ENCODE assay signal across 8 mouse cellular contexts in genomic region chr6:142757976-142758375, GRCm38 (mm10). TPM values are rescaled to one million over a fixed set of nuclear protein-coding genes. Genes with fewer than 3 reads are reported as not detected.
DNase-seq lines count a peak whose midpoint lies in the region; ATAC-seq and TF ChIP-seq lines count a peak whose summit lies in the region.

No protein-coding gene starts in this region.

- no peak for ATAC-seq in heart, embryonic 16.5 days (replicated peaks; ENCODE audit: extremely low read depth, insufficient read depth, low FRiP score)
- ATAC-seq in hindbrain, embryonic 12.5 days (ENCODE audit: low FRiP score), result no peak
- ATAC-seq in midbrain, embryonic 11.5 days (ENCODE audit: low FRiP score), result no peak
- ATAC-seq in CD4-positive, CD25-positive, alpha-beta regulatory T cell, adult 4 months, result no peak

- H3K4me3 ChIP-seq in heart, embryonic 16.5 days (ENCODE audit: low read length), result peak overlapping the region; percentile 96
- H3K4me3 ChIP-seq in bone marrow macrophage, adult 2 months (ENCODE audit: insufficient read depth, low read length), result peak overlapping the region; percentile 60
- peak overlapping the region; percentile 80 for H3K4me3 ChIP-seq in hindbrain, embryonic 12.5 days
- peak overlapping the region; percentile 79 for H3K4me3 ChIP-seq in midbrain, embryonic 11.5 days (ENCODE audit: low read depth, low read length)
- H3K4me3 ChIP-seq in cerebellum, adult 2 months (replicated peaks; ENCODE audit: insufficient read depth, low read depth, low read length), result no peak overlapping the region

- no peaks in the 10 kb centered on the region for H3K27me3 ChIP-seq in heart, embryonic 16.5 days (ENCODE audit: control insufficient read depth, insufficient read depth, low read length)
- H3K27me3 ChIP-seq in hindbrain, embryonic 12.5 days, result peaks cover 20% of the 10 kb centered on the region
- H3K27me3 ChIP-seq in midbrain, embryonic 11.5 days (ENCODE audit: control insufficient read depth, insufficient read depth, low read length), result no peaks in the 10 kb centered on the region; the same call in 1 of the 2 replicates
- H3K27me3 ChIP-seq in cerebellum, adult 2 months (ENCODE audit: control insufficient read depth, insufficient read depth, low read length), result no peaks in the 10 kb centered on the region

- no peak for TF ChIP-seq CTCF in bone marrow macrophage, adult 2 months (IDR thresholded peaks at IDR 0.05; ENCODE audit: low read depth, low read length)
- no peak for TF ChIP-seq CTCF in cerebellum, adult 2 months (IDR thresholded peaks at IDR 0.05; ENCODE audit: borderline replicate concordance, insufficient read depth, low read depth, low read length)

- peak overlapping the region; percentile 91 for H3K4me2 ChIP-seq in heart, embryonic 16.5 days (ENCODE audit: low read depth, low read length)
- H3K4me2 ChIP-seq in hindbrain, embryonic 12.5 days (replicated peaks), result peak overlapping the region; percentile 62
- peak overlapping the region; percentile 67 for H3K4me2 ChIP-seq in midbrain, embryonic 11.5 days

- 77% methylated on average over 6 of the region's 6 CpGs for WGBS in heart, embryonic 16.5 days
- 95% methylated on average over 6 of the region's 6 CpGs for WGBS in hindbrain, embryonic 12.5 days
- 92% methylated on average over 6 of the region's 6 CpGs for WGBS in midbrain, embryonic 11.5 days
- 93% methylated on average over 6 of the region's 6 CpGs for WGBS in cerebellum, adult 2 months

- H3K9me3 ChIP-seq in heart, embryonic 16.5 days (replicated peaks; ENCODE audit: control insufficient read depth, low read length), result no peaks in the 10 kb centered on the region
- H3K9me3 ChIP-seq in hindbrain, embryonic 12.5 days (replicated peaks), result no peaks in the 10 kb centered on the region
- H3K9me3 ChIP-seq in midbrain, embryonic 11.5 days (ENCODE audit: control insufficient read depth, low read length), result no peaks in the 10 kb centered on the region

- H3K4me1 ChIP-seq in heart, embryonic 16.5 days (ENCODE audit: control insufficient read depth, insufficient read depth, low read length), result peaks cover 20% of the 10 kb centered on the region
- H3K4me1 ChIP-seq in bone marrow macrophage, adult 2 months (ENCODE audit: control insufficient read depth, insufficient read depth, low read length), result peaks cover 18% of the 10 kb centered on the region
- peaks cover 16% of the 10 kb centered on the region for H3K4me1 ChIP-seq in hindbrain, embryonic 12.5 days
- peaks cover 9% of the 10 kb centered on the region for H3K4me1 ChIP-seq in midbrain, embryonic 11.5 days (ENCODE audit: control insufficient read depth, insufficient read depth, low read length)
- H3K4me1 ChIP-seq in cerebellum, adult 2 months (ENCODE audit: control insufficient read depth, insufficient read depth, low read length), result no peaks in the 10 kb centered on the region

- peaks cover 4% of the 10 kb centered on the region; the same call in 1 of the 2 replicates for H3K36me3 ChIP-seq in heart, embryonic 16.5 days (ENCODE audit: control insufficient read depth, insufficient read depth)
- H3K36me3 ChIP-seq in hindbrain, embryonic 12.5 days, result peaks cover 4% of the 10 kb centered on the region; the same call in 1 of the 2 replicates
- no peaks in the 10 kb centered on the region; the same call in 1 of the 2 replicates for H3K36me3 ChIP-seq in midbrain, embryonic 11.5 days (ENCODE audit: control insufficient read depth, insufficient read depth, low read length)

- TF ChIP-seq POLR2A in bone marrow macrophage, adult 2 months (IDR thresholded peaks at IDR 0.05; ENCODE audit: borderline replicate concordance, low read depth, low read length), result no peak
- no peak for TF ChIP-seq POLR2A in cerebellum, adult 2 months (IDR thresholded peaks at IDR 0.05; ENCODE audit: borderline replicate concordance, insufficient read depth, low read length)

- peak overlapping the region; percentile 61 for H3K27ac ChIP-seq in heart, embryonic 16.5 days (ENCODE audit: low read length)
- peak overlapping the region; percentile 31; the same call in 1 of the 2 replicates for H3K27ac ChIP-seq in bone marrow macrophage, adult 2 months (ENCODE audit: insufficient read depth, low read depth, low read length)
- H3K27ac ChIP-seq in hindbrain, embryonic 12.5 days, result no peak overlapping the region
- no peak overlapping the region for H3K27ac ChIP-seq in midbrain, embryonic 11.5 days (ENCODE audit: low read depth, low read length)
- no peak overlapping the region for H3K27ac ChIP-seq in cerebellum, adult 2 months (ENCODE audit: insufficient read depth, low read length)

- H3K9ac ChIP-seq in heart, embryonic 16.5 days (ENCODE audit: low read length), result peak overlapping the region; percentile 96
- H3K9ac ChIP-seq in hindbrain, embryonic 12.5 days, result peak overlapping the region; percentile 86
- H3K9ac ChIP-seq in midbrain, embryonic 11.5 days (ENCODE audit: low read length), result no peak overlapping the region; the same call in 1 of the 2 replicates

- DNase-seq in heart, adult 18-20 months, result no peak
- peak; percentile 72 for DNase-seq in midbrain, embryonic 11.5 days (ENCODE audit: low spot score, missing footprints)
- DNase-seq in cerebellum, adult 2 months, result no peak
- DNase-seq in left cerebral cortex, adult 9 months (ENCODE audit: low spot score in 2 of 2), result no peak

RNA-seq across cellular contexts. Expression of gene Cmas, which starts 1.5 kb away (rescaled TPM):
- 75.4 and 78.5 TPM in 2 replicates for polyA plus RNA-seq in heart, embryonic 16.5 days (2015; fragmentation: Nextera tagmentation; extraction: Ambion mirVana)
- 10 to 100 TPM; 30.6 to 35.1 TPM for total RNA-seq in heart, adult 18-20 months (2021)
- polyA plus RNA-seq in bone marrow macrophage, adult 2 months (2012; ENCODE audit: insufficient read depth, insufficient read length, missing spikeins), result 62.1 and 66.9 TPM in 2 replicates
- polyA plus RNA-seq in hindbrain, embryonic 12.5 days (2016; fragmentation: Nextera tagmentation; extraction: Ambion mirVana), result 138 and 139 TPM in 2 replicates
- polyA plus RNA-seq in midbrain, embryonic 11.5 days (2014; fragmentation: Nextera tagmentation; extraction: Ambion mirVana), result 133 and 136 TPM in 2 replicates
- 10 to 100 TPM; 10.1 to 16.0 TPM for polyA plus RNA-seq in CD4-positive, CD25-positive, alpha-beta regulatory T cell, adult 4 months (2017; shearing (Covaris generic))
- 84.3 and 90.4 TPM in 2 replicates for polyA plus RNA-seq in cerebellum, adult 2 months (2012; rRNA removed)

RNA-seq across cellular contexts. Expression of gene Sult6b2, which starts 46.3 kb away (rescaled TPM):
- 0.07 TPM in 1 of 2 replicates, not detected in the other for polyA plus RNA-seq in heart, embryonic 16.5 days (2015; fragmentation: Nextera tagmentation; extraction: Ambion mirVana)
- not detected for total RNA-seq in heart, adult 18-20 months (2021)
- polyA plus RNA-seq in bone marrow macrophage, adult 2 months (2012; ENCODE audit: insufficient read depth, insufficient read length, missing spikeins), result not detected in 2 replicates
- not detected in 2 replicates for polyA plus RNA-seq in hindbrain, embryonic 12.5 days (2016; fragmentation: Nextera tagmentation; extraction: Ambion mirVana)
- polyA plus RNA-seq in midbrain, embryonic 11.5 days (2014; fragmentation: Nextera tagmentation; extraction: Ambion mirVana), result 0.14 and 0.16 TPM in 2 replicates
- not detected for polyA plus RNA-seq in CD4-positive, CD25-positive, alpha-beta regulatory T cell, adult 4 months (2017; shearing (Covaris generic))
- polyA plus RNA-seq in cerebellum, adult 2 months (2012; rRNA removed), result 0.38 and 0.44 TPM in 2 replicates

RNA-seq across cellular contexts. Expression of gene Abcc9, which starts 55.9 kb away (rescaled TPM):
- 16.3 and 16.7 TPM in 2 replicates for polyA plus RNA-seq in heart, embryonic 16.5 days (2015; fragmentation: Nextera tagmentation; extraction: Ambion mirVana)
- 100 to 1,000 TPM; 236 to 257 TPM for total RNA-seq in heart, adult 18-20 months (2021)
- polyA plus RNA-seq in bone marrow macrophage, adult 2 months (2012; ENCODE audit: insufficient read depth, insufficient read length, missing spikeins), result not detected in 2 replicates
- polyA plus RNA-seq in hindbrain, embryonic 12.5 days (2016; fragmentation: Nextera tagmentation; extraction: Ambion mirVana), result 2.4 and 2.8 TPM in 2 replicates
- 2.4 and 2.8 TPM in 2 replicates for polyA plus RNA-seq in midbrain, embryonic 11.5 days (2014; fragmentation: Nextera tagmentation; extraction: Ambion mirVana)
- polyA plus RNA-seq in CD4-positive, CD25-positive, alpha-beta regulatory T cell, adult 4 months (2017; shearing (Covaris generic)), result not detected
- 3.3 and 3.6 TPM in 2 replicates for polyA plus RNA-seq in cerebellum, adult 2 months (2012; rRNA removed)

Comparison
In these comparisons a context has a peak if more than half of its experiments do, and no peak if none do; other contexts are left out.
1. H3K27ac ChIP-seq: peak in heart, embryonic 16.5 days (single experiment) and bone marrow macrophage, adult 2 months (single experiment); none in hindbrain, embryonic 12.5 days (single experiment), midbrain, embryonic 11.5 days (single experiment) and cerebellum, adult 2 months (single experiment).
2. Peak in every context shown above with its lines, with median percentiles within 50 percentile points of each other: H3K4me2 ChIP-seq.